Mouse (Mus musculus): ENCODE results near the gene Anapc5. TPM values are rescaled to one million over a fixed set of nuclear protein-coding genes. Genes with fewer than 3 reads are reported as not detected.

The Anapc5 gene
- polyA plus RNA-seq, 1 experiment from 2014 or later = 305 TPM

DNA sequence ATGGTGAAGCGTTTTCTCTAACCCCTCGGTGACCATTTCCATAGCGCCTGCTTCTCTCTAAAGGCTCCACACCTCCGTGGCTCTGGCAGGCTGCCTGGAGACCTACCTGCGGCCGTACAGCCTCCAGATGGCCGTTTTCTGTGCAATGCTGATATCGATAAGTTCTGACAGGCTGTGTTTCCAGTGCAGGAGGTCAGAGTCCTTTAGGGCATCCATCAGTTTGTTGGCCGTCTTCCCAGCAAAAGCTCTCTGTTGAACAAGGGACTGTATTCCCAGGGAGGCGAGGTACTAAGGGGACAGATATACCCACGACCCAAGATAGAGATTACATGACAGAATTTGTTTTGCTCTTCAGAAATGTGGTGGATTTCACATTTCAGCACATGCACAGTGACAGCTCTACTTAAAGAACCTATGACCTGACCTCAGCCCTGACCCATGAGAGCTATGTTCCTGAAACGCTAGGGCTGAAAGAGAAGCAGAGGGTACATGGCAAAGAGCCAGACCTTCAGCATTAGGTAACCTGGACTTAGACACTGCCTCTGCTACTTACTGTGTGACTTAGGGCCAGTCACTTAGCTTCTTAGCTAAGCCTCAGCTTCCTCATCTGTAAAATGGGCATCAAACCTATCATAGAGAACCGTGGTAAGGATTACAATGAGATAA, 20.7 kb downstream of the Anapc5 start:
- in situ Hi-C loops (cut with MboI; ENCODE audit: low pct_unique_long_range_greater_than_20kb) = no loop called here
- POLR2A ChIA-PET = no interaction called here
- DNase-seq (ENCODE audit: low read depth, low spot score) = no peak
- CTCF ChIA-PET = interaction anchor here (0.8 to 1.9 kb wide), 4 partner anchors 12 to 37 kb away, joined by 3 to 9 read pairs (median 4); no protein-coding TSS in a partner anchor
- H3K27me3 ChIP-seq = no peaks in the 10 kb centered on the region
- TF ChIP-seq CTCF (IDR thresholded peaks at IDR 0.05) = no peak
- no peak for ATAC-seq

- POLR2A ChIA-PET = no interaction called here
- in situ Hi-C loops (cut with MboI; ENCODE audit: low pct_unique_long_range_greater_than_20kb) = no loop called here
- no peak for ATAC-seq
Measured at GRCm38 (mm10) chr5:122799379-122800344, 21.5 kb downstream of the Anapc5 start.

GRCm38 (mm10) chr5:122798557-122799378, 22.4 kb downstream of the Anapc5 start:
- DNase-seq (ENCODE audit: low read depth, low spot score) (no peak), ATAC-seq (no peak)
- no peaks in the 10 kb centered on the region for H3K27me3 ChIP-seq
- in situ Hi-C loops (cut with MboI; ENCODE audit: low pct_unique_long_range_greater_than_20kb) = no loop called here
- POLR2A ChIA-PET = interaction anchor here (0.6 kb wide), 1 partner anchor 1006 kb away, joined by 3 read pairs; no protein-coding TSS in a partner anchor
- CTCF ChIA-PET = interaction anchor here (0.8 kb wide), 1 partner anchor 14 kb away, joined by 3 read pairs; no protein-coding TSS in a partner anchor
- no peak for TF ChIP-seq CTCF (IDR thresholded peaks at IDR 0.05)

More at GRCm38 (mm10) chr5:122799379-122800344, 21.5 kb downstream of the Anapc5 start:
- CTCF ChIA-PET = interaction anchor here (0.8 to 1.9 kb wide), 4 partner anchors 12 to 36 kb away, joined by 3 to 9 read pairs (median 4); no protein-coding TSS in a partner anchor
- TF ChIP-seq CTCF (IDR thresholded peaks at IDR 0.05) = no peak
- no peak for DNase-seq (ENCODE audit: low read depth, low spot score)
- H3K27me3 ChIP-seq = no peaks in the 10 kb centered on the region

DNA sequence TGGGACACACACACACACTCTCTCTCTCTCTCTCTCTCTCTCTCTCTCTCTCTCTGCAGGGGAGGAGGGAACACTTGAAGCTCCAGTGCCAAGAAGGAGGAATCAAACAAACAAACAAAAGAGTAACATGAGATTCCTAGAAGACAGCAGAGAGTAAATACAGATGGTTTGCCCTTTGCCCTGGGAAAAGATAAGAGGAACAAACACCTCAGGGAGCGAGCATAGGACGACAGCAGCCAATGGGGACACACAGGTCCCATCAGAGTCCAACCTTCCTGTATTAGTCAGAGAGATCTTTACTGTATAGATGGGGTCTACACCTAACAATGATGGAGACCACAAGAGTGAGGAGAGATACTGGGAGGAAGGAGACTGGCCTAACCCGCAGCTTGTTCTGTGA, 23.3 kb downstream of the Anapc5 start:
- ChIA-PET CTCF (interaction anchor here (1.1 kb wide), 1 partner anchor 9 kb away, joined by 3 read pairs; no protein-coding TSS in a partner anchor), POLR2A (no interaction called here)
- in situ Hi-C loops (cut with MboI; ENCODE audit: low pct_unique_long_range_greater_than_20kb) = no loop called here
- DNase-seq (ENCODE audit: low read depth, low spot score) (no peak), ATAC-seq (no peak)
- no peaks in the 10 kb centered on the region for H3K27me3 ChIP-seq
- no peak for TF ChIP-seq CTCF (IDR thresholded peaks at IDR 0.05)

- CTCF ChIA-PET = interaction anchor here (1.0 kb wide), 1 partner anchor 9 kb away, joined by 3 read pairs; no protein-coding TSS in a partner anchor
- ATAC-seq (no peak), DNase-seq (ENCODE audit: low read depth, low spot score) (no peak)
- no peaks in the 10 kb centered on the region for H3K27me3 ChIP-seq
- in situ Hi-C loops (cut with MboI; ENCODE audit: low pct_unique_long_range_greater_than_20kb) = no loop called here
- no peak for TF ChIP-seq CTCF (IDR thresholded peaks at IDR 0.05)
- POLR2A ChIA-PET = interaction anchor here (1.8 kb wide), 1 partner anchor 18 kb away, joined by 5 read pairs; no protein-coding TSS in a partner anchor
Measured at GRCm38 (mm10) chr5:122788696-122789095, 32.4 kb downstream of the Anapc5 start.

GRCm38 (mm10) chr5:122786035-122786819, 34.9 kb downstream of the Anapc5 start:
- ChIA-PET CTCF (no interaction called here), POLR2A (no interaction called here)
- in situ Hi-C loops (cut with MboI; ENCODE audit: low pct_unique_long_range_greater_than_20kb) = no loop called here
- DNase-seq (ENCODE audit: low read depth, low spot score) = no peak
- H3K27me3 ChIP-seq = no peaks in the 10 kb centered on the region
- ATAC-seq = no peak
- no peak for TF ChIP-seq CTCF (IDR thresholded peaks at IDR 0.05)

DNA sequence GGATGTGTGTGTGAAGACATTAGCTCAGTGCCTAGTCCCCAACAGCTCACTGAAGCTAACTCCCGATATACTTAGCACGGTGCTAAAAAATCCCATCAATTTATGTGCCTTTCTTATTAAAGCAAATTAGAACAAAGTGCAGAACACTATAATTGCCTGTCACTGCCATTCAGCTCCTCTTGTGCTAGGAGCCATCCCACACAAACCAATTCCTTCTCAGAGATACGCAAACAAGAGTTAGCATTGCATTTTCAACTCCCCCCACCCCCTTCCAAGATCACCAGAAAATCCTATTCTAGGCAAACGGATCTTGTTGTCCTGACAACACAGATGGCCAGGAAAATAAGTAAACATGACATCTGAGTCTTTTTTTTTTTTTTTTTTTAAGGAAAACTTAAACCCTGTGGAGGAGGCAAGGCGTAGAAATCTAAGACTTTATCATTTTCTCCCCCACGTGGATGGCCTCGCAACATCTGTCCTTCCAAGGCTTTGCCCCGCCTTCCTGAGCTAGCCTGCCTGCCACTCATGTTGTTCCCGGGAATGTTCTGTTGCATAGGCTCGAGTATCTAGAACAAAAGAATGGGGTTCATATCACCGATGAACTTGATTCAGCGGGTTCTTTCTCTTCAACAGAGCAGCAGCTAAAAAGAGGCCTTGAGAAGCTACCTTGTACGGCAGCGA, 37.3 kb downstream of the Anapc5 start:
- in situ Hi-C loops (cut with MboI; ENCODE audit: low pct_unique_long_range_greater_than_20kb) = no loop called here
- TF ChIP-seq CTCF (IDR thresholded peaks at IDR 0.05) = no peak
- POLR2A ChIA-PET = no interaction called here
- CTCF ChIA-PET = interaction anchor here (2.8 kb wide), 1 partner anchor 16 kb away, joined by 9 read pairs; no protein-coding TSS in a partner anchor
- no peak for ATAC-seq
- no peaks in the 10 kb centered on the region for H3K27me3 ChIP-seq
- no peak for DNase-seq (ENCODE audit: low read depth, low spot score)

GRCm38 (mm10) chr5:122782066-122782465, 39.1 kb downstream of the Anapc5 start:
- no peaks in the 10 kb centered on the region for H3K27me3 ChIP-seq
- TF ChIP-seq CTCF (IDR thresholded peaks at IDR 0.05) = no peak
- POLR2A ChIA-PET = no interaction called here
- ATAC-seq (no peak), DNase-seq (ENCODE audit: low read depth, low spot score) (no peak)
- CTCF ChIA-PET = interaction anchor here (2.8 kb wide), 1 partner anchor 18 kb away, joined by 9 read pairs; no protein-coding TSS in a partner anchor
- in situ Hi-C loops (cut with MboI; ENCODE audit: low pct_unique_long_range_greater_than_20kb) = no loop called here

Data from Patski (cell line).